Mouse (Mus musculus) erythroblast, embryonic 14.5 days (primary cell): Measurements from ENCODE around the gene Rbl2.

Experiments used
- GATA1 ChIP-seq: IDR thresholded peaks from 2 replicates; pipeline ENCODE4 v1.6.1; 2012; ENCODE audit warnings: low read length, inconsistent platforms, mixed read lengths
- TAL1 ChIP-seq: IDR thresholded peaks from 3 replicates; pipeline ENCODE4 v1.6.1; 2012; ENCODE audit warnings: low read length, inconsistent platforms, mixed read lengths

DNA sequence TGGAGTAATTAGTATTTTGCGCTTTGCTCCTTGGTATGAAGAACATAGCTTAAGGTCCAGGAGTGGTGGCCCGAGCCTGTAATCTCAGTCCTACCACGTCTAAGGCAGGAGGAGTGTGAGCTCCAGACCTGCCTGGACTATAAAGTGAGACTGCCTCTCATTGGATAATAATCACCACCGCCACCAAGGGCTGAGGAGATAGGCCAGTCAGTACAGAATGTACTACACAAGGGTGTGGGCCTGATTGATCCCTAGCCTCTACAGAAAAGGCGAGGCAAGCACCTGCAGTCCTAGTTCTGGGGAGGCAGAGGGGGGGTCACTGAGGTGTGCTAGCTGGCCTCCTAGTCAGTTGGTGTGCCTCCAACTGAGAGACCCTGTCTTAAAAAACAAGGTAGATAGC is 44.6 kb downstream of the Rbl2 start:
- TF ChIP-seq TAL1 (no peak), GATA1 (no peak)
